Mouse (Mus musculus) mature B cell (primary cell): ENCODE data around the gene Krt34.

Source experiments
- in situ Hi-C: fragments of 300-500 bp; cut with MboI; formaldehyde crosslinking; loops from 2 replicates; pipeline ENCODE4 v1.14.3; 2019

The Krt34 gene

GRCm38 (mm10) chr11:100041454-100041853 lies at the start of gene Krt34:
Gene Krt34, minus strand, starts transcription at chr11:100041554.
- in situ Hi-C loops, result no loop called here

DNA sequence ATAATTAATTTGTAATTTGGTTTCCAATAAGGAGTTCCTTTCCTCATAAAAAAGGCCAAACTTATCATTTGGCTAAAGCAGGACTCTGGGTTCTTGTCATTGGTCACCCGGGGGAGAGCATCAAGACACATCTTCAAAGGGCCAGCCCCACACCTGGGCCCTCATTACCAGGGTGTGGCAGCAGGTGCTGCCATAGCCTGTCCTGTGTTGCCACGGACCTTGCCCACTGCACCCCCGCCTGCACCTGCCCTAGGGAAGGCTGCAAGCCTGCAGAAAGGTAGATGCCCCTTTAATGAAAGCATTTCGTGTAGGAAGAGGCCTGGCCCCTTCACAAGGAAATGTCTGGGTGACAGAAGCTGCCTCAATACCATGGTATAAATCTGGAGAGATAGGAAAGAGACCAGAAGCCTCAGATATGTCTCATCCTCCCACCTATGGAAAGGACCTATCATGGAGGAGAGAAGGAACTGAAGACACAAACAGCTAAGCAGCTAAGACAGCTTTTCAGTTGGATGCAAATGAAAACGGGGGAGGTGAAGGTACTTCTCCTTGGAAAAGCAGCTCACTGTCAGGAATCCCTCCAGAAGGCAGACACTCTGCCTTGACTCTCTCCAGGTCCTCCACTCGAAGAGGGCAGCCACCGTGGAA lies 47.1 kb upstream of the Krt34 start:
- in situ Hi-C loops, result no loop called here

DNA sequence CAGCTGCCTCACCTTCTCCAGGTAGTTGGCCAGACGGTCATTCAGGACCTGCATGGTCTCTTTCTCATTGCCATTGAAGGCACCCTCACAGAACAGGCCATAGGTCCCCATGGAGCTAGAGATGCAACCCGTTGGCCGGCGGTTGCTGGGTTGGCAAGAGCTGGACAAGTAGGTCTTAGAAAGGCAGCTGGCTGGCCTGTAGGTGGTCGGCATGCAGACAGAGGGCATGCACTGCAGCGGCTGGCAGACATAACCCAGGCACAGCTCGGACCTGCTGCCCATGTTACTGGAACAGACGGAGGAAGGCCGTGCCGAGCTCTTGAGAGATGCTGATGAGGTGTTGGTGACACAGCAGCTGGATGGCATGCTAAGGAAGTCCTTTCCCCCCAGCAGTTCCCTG lies 46.5 kb upstream of the Krt34 start, which contains the start of gene Krt32:
Gene Krt32, minus strand, starts transcription at position 366 of the 400 bp plus-strand sequence.
- in situ Hi-C loops, result no loop called here

DNA sequence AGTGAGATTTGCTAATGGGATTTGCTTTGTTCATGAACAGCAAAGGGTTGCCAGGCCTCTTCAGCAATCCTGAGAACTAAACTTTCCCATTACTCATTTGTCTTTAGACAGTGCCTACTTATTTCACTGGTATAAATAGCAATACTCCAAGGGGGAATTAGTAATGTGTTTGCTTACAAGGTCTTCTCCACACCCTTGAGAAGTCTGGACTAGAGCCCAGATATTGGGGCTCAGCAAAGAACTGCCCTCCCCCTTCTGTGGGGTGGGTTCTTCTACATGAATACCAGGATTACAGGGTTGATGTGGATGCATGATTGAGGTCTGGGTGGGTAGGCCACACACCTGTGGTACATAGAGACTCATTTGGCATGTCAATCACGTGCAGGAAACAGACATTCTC lies 32.5 kb upstream of the Krt34 start:
- in situ Hi-C loops, result no loop called here

GRCm38 (mm10) chr11:100067293-100068036 lies 26.1 kb upstream of the Krt34 start:
- in situ Hi-C loops, result no loop called here

- in situ Hi-C loops, result no loop called here
These were observed 25.1 kb upstream of the Krt34 start for GRCm38 (mm10) chr11:100066236-100067010.

DNA sequence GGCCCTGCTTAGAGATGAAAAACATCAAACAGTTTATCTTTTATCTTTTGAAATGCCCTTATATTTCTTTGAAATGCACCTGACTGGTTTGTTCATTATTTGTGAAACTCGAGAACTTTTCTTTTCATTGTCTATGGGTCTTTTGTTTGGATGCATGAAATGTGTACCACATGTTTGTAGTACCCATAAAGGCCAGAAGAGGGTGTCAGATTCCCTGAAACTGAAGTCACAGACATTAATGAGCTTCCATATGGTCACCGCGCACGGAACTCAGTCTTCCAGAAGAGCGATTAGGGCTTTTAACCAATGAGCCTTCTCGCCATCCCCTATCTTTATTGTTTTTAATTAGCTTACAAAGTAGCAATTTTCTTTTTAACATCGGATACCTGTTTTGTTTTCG lies 17.5 kb upstream of the Krt34 start:
- in situ Hi-C loops, result no loop called here

DNA sequence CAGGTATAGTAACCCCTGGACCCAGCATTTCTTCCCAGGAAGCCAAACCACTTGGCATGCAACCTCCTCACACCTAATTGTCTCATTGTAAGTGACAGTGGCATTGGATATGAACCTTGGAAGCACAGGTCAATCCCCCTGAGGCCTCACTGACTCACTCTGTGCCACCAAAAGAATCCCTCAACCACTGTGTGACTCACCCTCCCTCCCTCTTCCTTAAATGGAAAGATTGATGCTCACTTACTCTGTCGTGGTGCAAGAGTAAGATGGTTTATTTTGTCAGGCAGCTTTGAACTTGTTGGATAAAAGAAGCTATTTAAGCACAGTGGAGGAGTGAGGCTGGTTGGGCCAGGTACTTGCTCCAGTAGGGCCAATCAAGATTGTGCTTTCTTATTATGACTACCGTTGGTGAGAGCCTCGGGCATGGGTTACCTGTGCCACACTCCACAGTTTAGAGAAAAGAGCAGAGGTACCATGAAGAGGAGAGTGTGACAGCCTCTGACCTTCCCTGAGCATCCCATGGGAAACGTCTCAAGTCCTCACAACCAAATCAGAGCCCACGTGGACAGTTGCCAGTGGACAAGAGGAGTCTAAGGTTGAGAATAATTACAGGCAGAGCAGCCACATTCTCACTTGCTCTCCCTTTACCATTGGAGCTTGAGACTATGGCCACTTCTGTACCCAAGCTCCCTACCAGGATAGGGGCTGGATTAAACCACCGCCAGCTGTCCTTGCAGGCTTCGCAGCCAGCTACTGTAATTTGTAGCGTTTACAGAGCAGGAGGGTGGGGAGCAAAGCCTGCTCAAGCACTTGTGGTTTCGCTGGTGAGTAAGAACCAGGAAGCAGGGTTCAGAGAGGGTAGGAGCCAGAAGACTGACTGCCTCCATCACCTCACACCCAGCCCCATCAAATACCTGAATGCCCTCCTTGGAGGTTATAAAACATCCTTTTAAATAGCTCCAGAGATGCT lies 14.6 kb upstream of the Krt34 start:
- in situ Hi-C loops, result no loop called here

GRCm38 (mm10) chr11:100050451-100050850 lies 9.1 kb upstream of the Krt34 start, which contains the start of gene Krt31:
Gene Krt31, minus strand, starts transcription at chr11:100050551.
- in situ Hi-C loops, result no loop called here

- in situ Hi-C loops, result no loop called here
These were observed 5.8 kb upstream of the Krt34 start for GRCm38 (mm10) chr11:100047193-100047592.

GRCm38 (mm10) chr11:100046303-100046866 lies 5.0 kb upstream of the Krt34 start:
- in situ Hi-C loops, result no loop called here

DNA sequence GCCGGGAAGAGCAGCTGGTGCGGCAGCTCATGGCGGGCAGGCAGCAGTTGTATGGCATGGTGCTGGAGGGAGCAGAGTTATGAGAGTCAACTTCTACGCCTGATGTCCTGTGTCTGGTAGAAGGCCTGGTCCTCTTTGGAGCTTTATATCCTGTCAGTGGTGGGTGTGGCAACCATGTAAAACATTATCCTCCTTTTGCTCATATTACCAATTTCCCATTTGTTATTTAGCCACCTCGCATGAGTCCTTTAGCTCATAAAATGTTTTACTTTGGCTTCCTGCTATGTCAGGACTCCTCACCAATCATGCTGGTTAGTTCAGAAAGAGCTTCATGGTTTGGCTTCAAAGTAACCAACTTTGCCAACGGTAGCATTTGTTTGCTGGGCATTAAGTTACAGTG lies 11.6 kb downstream of the Krt34 start, which contains the start of gene Krt33b:
Gene Krt33b, minus strand, starts transcription at position 101 of the 400 bp plus-strand sequence.
- in situ Hi-C loops, result no loop called here

DNA sequence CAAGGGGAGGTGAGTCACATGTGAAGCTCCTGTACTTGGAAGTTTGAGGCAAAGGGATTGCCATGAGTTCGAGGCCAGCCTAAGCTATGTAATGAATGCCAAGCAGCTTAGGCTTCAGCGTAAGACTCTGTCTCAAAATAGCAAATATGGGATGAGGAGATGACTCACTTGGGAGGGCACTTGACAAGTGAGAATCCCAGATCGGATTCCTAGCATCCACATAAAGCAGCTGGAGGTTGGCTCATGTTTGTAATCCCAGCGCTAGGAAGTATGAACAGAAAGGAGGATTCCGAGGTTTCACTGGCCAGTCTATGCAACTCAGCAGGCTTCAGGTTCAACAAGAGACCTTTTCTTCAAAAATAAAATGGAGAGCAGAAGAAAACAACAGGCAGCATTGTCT lies 19.9 kb downstream of the Krt34 start:
- in situ Hi-C loops, result no loop called here

DNA sequence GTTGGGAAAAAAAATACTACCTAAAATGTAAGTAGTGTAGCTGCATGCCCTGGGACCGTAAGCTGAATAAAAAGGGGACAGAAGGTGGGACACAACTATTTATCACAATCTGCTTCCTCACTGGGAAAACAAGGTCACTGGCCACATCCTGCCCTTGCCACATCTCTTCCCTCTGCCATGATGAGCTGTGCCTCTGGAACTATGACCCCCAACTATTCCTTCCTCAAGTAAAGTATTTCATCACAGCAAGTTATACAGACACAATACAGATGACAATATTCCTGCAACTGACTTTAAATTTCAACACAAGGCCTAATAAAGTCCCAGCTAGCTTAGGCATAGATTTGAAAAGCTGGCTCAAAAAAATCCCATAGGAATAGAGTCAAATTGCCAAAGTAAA lies 21.9 kb downstream of the Krt34 start:
- in situ Hi-C loops, result no loop called here

DNA sequence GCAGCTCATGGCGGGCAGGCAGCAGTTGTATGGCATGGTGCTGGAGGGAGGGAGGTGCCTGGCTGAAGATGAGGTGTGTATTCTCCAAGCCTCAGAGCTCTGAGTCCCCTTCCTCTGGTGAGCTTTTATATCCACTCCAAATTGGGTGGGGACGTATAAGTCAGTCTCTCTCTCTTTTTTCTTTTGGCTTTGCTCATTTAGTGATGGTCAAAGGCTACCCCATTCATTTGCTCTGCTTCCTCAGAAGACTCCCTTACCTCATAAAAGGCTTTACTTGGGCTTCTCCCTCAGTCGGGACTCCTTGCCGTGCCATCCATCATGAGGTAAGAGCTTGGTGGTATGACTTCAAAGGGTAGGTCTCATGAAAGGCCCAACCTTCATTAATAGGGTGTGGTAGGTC lies 25.2 kb downstream of the Krt34 start, which contains the start of gene Krt33a:
Gene Krt33a, minus strand, starts transcription at position 101 of the 400 bp plus-strand sequence.
- in situ Hi-C loops, result no loop called here

DNA sequence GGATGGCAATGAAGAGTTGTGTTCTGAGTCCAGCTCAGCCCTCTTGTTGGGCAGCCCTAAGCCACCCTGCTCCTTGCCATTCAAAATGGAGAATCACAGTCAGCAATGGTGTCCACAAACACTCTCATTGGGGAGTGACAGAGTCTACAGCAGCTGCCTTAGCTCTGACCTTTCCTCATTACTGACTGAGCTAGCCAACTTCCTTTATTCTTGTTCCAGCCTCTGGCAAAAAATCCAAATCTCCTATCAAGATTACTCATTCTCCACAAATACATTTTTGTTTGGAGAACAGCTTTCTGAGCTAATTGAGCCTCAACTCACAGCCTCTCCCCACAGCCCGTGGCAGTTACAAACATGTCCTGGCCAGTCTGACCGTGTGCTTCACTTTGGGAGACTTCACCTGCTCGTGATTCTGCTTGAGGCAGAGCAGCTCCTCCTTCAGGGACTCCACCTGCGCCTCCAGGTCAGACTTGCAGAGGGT lies 27.6 kb downstream of the Krt34 start:
- in situ Hi-C loops, result no loop called here

DNA sequence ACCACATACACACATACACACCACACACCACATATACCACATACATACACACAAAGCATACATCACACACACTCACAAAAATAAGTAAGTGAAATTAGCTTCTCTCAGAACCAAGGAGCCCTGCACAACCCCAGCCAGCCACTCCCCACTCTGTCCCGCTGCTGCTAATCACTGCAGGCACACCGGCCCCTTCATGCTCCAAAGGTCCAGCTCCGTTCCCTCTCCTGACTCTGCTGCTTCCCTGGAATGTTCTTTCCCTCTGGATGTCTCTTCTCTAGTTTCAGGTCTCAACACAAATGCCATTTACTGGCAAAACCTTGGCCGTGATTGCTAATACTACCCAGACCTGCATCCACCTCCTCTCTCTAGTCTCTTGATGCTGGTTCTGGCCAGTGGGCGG lies 30.7 kb downstream of the Krt34 start:
- in situ Hi-C loops, result no loop called here

- in situ Hi-C loops, result no loop called here
These were observed 33.0 kb downstream of the Krt34 start for GRCm38 (mm10) chr11:100008336-100008735.

DNA sequence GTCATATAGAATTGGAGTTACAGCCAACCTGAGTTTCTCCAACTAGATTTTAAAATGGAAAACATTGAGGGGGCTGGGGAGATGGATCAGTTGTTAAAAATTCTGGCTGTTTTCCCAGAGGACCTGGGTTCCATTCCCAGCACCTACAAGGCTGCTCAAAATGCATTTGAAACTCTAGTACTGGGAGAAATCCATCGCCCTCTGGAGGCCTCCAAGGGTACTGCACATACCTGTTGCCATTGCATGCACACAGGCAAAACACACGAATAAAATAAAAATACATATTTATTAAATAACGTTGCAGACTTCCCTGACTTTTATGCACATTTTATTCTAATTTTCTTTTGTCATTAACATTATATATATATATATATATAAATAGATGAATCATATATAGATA lies 34.7 kb downstream of the Krt34 start:
- in situ Hi-C loops, result no loop called here

DNA sequence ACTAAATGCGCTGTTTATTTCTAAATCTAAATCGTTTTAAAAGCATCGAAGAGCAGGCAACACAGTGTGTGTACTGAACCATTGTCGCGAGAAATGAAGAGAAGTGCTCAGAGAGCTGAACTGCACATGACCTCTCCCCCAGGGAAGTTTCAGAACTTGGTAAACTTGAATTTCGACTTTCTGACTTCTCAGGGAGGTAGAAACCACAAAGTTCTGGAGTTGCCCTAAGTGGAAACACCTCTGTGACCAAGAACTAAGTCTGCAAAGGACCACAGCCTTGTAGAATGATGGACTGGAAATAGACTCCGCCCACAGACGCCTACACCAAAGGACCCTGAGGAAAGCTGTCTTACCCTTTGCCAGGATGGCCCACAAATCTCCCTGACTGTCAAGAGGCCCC lies 35.4 kb downstream of the Krt34 start:
- in situ Hi-C loops, result no loop called here

GRCm38 (mm10) chr11:100004846-100005245 lies 36.5 kb downstream of the Krt34 start:
- in situ Hi-C loops, result no loop called here
